Mouse (Mus musculus) liver, postnatal 0 days (tissue): Measurements from ENCODE around the gene Peli2.
A peak's percentile ranks its signal among the peaks of the same experiment; 100 is the strongest.

Experiments used
- CTCF ChIP-seq: sonication (generic); IDR thresholded peaks from 2 replicates; pipeline ENCODE4 v1.5.1; 2016; ENCODE audit warnings: antibody characterized with exemption, low read depth
- EP300 ChIP-seq: IDR thresholded peaks from 2 replicates; pipeline ENCODE4 v1.6.1; 2016; ENCODE audit warnings: antibody characterized with exemption, low read depth, mild to moderate bottlenecking

DNA sequence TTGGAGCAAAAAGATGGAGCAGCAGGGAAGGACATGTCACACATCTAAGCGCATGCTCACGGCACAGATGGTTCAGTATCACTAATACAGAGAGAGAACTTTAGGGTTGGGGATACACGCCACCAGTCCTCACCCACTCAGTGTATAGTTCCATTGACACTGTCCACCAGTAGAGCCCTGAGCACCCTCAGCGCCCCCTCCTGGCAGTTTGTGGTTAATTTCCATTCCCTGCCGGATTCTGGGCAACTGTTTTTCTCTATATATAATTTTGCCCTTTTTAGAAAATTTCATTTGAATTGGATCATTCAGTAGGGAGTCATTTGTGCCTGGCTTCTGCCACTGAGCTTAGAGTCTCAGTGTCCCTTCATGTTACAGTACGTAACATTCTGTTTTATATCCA lies 27.1 kb downstream of the Peli2 start:
- TF ChIP-seq CTCF = peak; percentile 51
- TF ChIP-seq EP300 = no peak
